Mouse (Mus musculus) G1E (cell line): ENCODE data around the gene Fer. TPM values are rescaled to one million over a fixed set of nuclear protein-coding genes. Genes with fewer than 3 reads are reported as not detected.

Experiments
- ATAC-seq: 2 replicates; pipeline ENCODE4 v1.8.0; 2016; ENCODE audit warnings: mild to moderate bottlenecking; ENCODE audit not compliant: insufficient number of reproducible peaks, poor library complexity, low FRiP score, severe bottlenecking; ENCODE audit errors: extremely low read depth
- DNase-seq: peaks from one replicate; pipeline ENCODE4 v3.0.0; 2012; ENCODE audit warnings: low spot score
- H3K27me3 ChIP-seq: 2 replicates; pipeline ENCODE4 v1.6.1; 2012; ENCODE audit warnings: mild to moderate bottlenecking, low read length, inconsistent platforms; ENCODE audit not compliant: insufficient read depth
- H3K36me3 ChIP-seq: replicated peaks from 2 replicates; pipeline ENCODE3; 2012; ENCODE audit warnings: mild to moderate bottlenecking, inconsistent platforms
- H3K4me1 ChIP-seq: 2 replicates; pipeline ENCODE4 v1.6.1; 2012; ENCODE audit warnings: low read depth, low read length, inconsistent platforms, mixed read lengths; ENCODE audit not compliant: insufficient read depth
- H3K4me3 ChIP-seq: 2 replicates; pipeline ENCODE4 v1.5.1; 2012; ENCODE audit warnings: low read depth, mild to moderate bottlenecking, inconsistent platforms, low read length, moderate library complexity, mixed read lengths
- H3K9me3 ChIP-seq: replicated peaks from 2 replicates; pipeline ENCODE4 v1.6.1; 2012; ENCODE audit warnings: inconsistent platforms
- CTCF ChIP-seq: IDR thresholded peaks from 2 replicates; pipeline ENCODE4 v1.5.1; 2012; ENCODE audit warnings: low read depth, low read length, inconsistent platforms, mixed read lengths
- GATA1 ChIP-seq: IDR thresholded peaks from 2 replicates; pipeline ENCODE4 v1.6.1; 2012; ENCODE audit warnings: borderline replicate concordance, low read length, inconsistent platforms, mixed read lengths
- GATA2 ChIP-seq: IDR thresholded peaks from 2 replicates; pipeline ENCODE4 v1.6.1; 2012; ENCODE audit warnings: low read depth, low read length, inconsistent platforms, borderline replicate concordance
- POLR2AphosphoS5 ChIP-seq: IDR thresholded peaks from 2 replicates; pipeline ENCODE4 v1.6.1; 2012; ENCODE audit warnings: low read depth, low read length, inconsistent platforms; ENCODE audit not compliant: insufficient replicate concordance
- TAL1 ChIP-seq: conservative IDR thresholded peaks from 2 replicates; pipeline ENCODE4 v1.6.1; 2012; ENCODE audit warnings: low read depth, low read length, inconsistent platforms, mixed read lengths
- polyA plus RNA-seq: library from polyadenylated mRNA; stranded (reverse); fragments of >175 nt; gene quantifications from 2 replicates; pipeline ENCODE4 v1.2.3, GENCODE M21; 2012
- total RNA-seq, 2 experiments: library from RNA; stranded (forward) in 1 of 2; stranded (reverse) in 1 of 2; fragments of 200-1000 nt in 1 of 2; fragments of >200 nt in 1 of 2; fragmentation: Nextera tagmentation in 1 of 2; gene quantifications; 2 replicates each; pipeline ENCODE4 v1.2.3; 2014 to 2017

The Fer gene
- total and polyA plus RNA-seq, 3 experiments = 1.9 to 39.8 (median 27.9) TPM

DNA sequence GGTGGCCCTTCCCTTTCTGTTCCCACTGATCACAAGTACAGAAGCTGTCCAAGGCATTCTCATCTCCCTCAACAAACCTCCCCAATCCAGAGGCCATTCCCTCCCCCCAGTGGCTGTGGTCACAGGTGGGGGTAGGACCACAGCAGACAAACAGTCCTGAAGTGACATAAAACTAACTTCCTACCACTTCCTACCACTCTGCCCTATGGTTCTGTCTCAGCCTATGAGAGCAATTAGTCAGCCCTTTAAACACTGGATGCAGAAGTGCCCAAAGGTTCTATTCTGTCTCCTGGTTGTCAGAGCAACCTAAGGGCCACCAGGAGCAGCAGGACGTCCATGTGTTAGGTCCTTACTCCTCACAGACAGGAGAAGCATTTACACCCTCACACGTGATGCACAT lies 309.6 kb downstream of the Fer start:
- ATAC-seq = no peak

GRCm38 (mm10) chr17:64180546-64180945 lies 317.7 kb downstream of the Fer start:
- H3K27me3 ChIP-seq = no peaks in the 10 kb centered on the region; the same call in 1 of the 2 replicates
- ATAC-seq = no peak
- no peak for DNase-seq
- no peaks in the 10 kb centered on the region for H3K9me3 ChIP-seq
- H3K4me1 ChIP-seq = no peaks in the 10 kb centered on the region
- no peaks in the 10 kb centered on the region for H3K36me3 ChIP-seq
- no peak for TF ChIP-seq GATA1
- no peak for TF ChIP-seq TAL1
- no peak for TF ChIP-seq GATA2
- TF ChIP-seq CTCF = no peak
- no peak for TF ChIP-seq POLR2AphosphoS5
- no peak overlapping the region for H3K4me3 ChIP-seq

More for the DNA sequence above, 309.6 kb downstream of the Fer start:
- no peak for TF ChIP-seq GATA1
- H3K9me3 ChIP-seq = no peaks in the 10 kb centered on the region
- no peak overlapping the region for H3K4me3 ChIP-seq
- H3K27me3 ChIP-seq = no peaks in the 10 kb centered on the region
- H3K4me1 ChIP-seq = no peaks in the 10 kb centered on the region
- DNase-seq = no peak
- no peaks in the 10 kb centered on the region for H3K36me3 ChIP-seq

GRCm38 (mm10) chr17:64181291-64181690 lies 318.4 kb downstream of the Fer start:
- ATAC-seq = no peak
- TF ChIP-seq GATA1 = no peak
- TF ChIP-seq CTCF = no peak
- no peak for TF ChIP-seq TAL1
- TF ChIP-seq GATA2 = no peak
- TF ChIP-seq POLR2AphosphoS5 = no peak
- H3K27me3 ChIP-seq = no peaks in the 10 kb centered on the region; the same call in 1 of the 2 replicates
- no peak for DNase-seq
- H3K36me3 ChIP-seq = no peaks in the 10 kb centered on the region
- H3K4me3 ChIP-seq = no peak overlapping the region
- H3K9me3 ChIP-seq = no peaks in the 10 kb centered on the region
- no peaks in the 10 kb centered on the region for H3K4me1 ChIP-seq

GRCm38 (mm10) chr17:64182599-64182998 lies 319.7 kb downstream of the Fer start:
- ATAC-seq (no peak), DNase-seq (no peak)
- Histone ChIP-seq H3K36me3 (no peaks in the 10 kb centered on the region), H3K4me3 (no peak overlapping the region), H3K27me3 (no peaks in the 10 kb centered on the region; the same call in 1 of the 2 replicates), H3K9me3 (no peaks in the 10 kb centered on the region), H3K4me1 (no peaks in the 10 kb centered on the region)
- TF ChIP-seq GATA2 (no peak), CTCF (no peak), POLR2AphosphoS5 (no peak), TAL1 (no peak)

- no peaks in the 10 kb centered on the region for H3K4me1 ChIP-seq
- H3K9me3 ChIP-seq = no peaks in the 10 kb centered on the region
- no peaks in the 10 kb centered on the region for H3K36me3 ChIP-seq
- H3K4me3 ChIP-seq = no peak overlapping the region
- DNase-seq = no peak
- no peaks in the 10 kb centered on the region; the same call in 1 of the 2 replicates for H3K27me3 ChIP-seq
- no peak for ATAC-seq
- TF ChIP-seq GATA2 = no peak
- no peak for TF ChIP-seq GATA1
- TF ChIP-seq TAL1 = no peak
- TF ChIP-seq CTCF = no peak
- TF ChIP-seq POLR2AphosphoS5 = no peak
Measured at GRCm38 (mm10) chr17:64183196-64183595, 320.3 kb downstream of the Fer start.

Other genes starting within 250 kb of the Fer start
- gene A930002H24Rik, start 729 bp downstream of the Fer start, total RNA-seq (2014; fragmentation: Nextera tagmentation) = 4.2 TPM in 1 of 2 replicates, not detected in the other
- not detected in 2 replicates for gene A930002H24Rik, start 729 bp downstream of the Fer start, total RNA-seq (2017)
- gene A930002H24Rik, start 729 bp downstream of the Fer start, polyA plus RNA-seq = 1.1 and 1.2 TPM in 2 replicates